Mouse (Mus musculus) MEL (cell line): ENCODE results near the gene Sertad2.

Experiments
- CTCF ChIP-seq, 3 experiments: IDR thresholded peaks in 2 of 3; conservative IDR thresholded peaks in 1 of 3; 2 replicates each; pipeline ENCODE4 v1.5.1; 2011 to 2012; ENCODE audit warnings: low read length in 3 of 3, low read depth in 2 of 3, mild to moderate bottlenecking in 2 of 3, improper control_type of control experiment in 1 of 3, inconsistent platforms in 1 of 3, mixed read lengths in 1 of 3, moderate library complexity in 1 of 3; ENCODE audit not compliant: control insufficient read depth in 1 of 3, insufficient read depth in 1 of 3, poor library complexity in 1 of 3, severe bottlenecking in 1 of 3
- GATA1 ChIP-seq: IDR thresholded peaks from 2 replicates; pipeline ENCODE4 v1.6.1; 2011; ENCODE audit warnings: low read depth, low read length, improper control_type of control experiment
- MAZ ChIP-seq: IDR thresholded peaks from 2 replicates; pipeline ENCODE4 v1.6.1; 2012; ENCODE audit warnings: low read depth, mild to moderate bottlenecking, inconsistent platforms, low read length, improper control_type of control experiment
- TBP ChIP-seq: IDR thresholded peaks from 2 replicates; pipeline ENCODE4 v1.8.0; 2011; ENCODE audit warnings: low read depth, low read length, improper control_type of control experiment
- ZNF384 ChIP-seq: IDR thresholded peaks from 2 replicates; pipeline ENCODE4 v1.6.1; 2012; ENCODE audit warnings: low read depth, mild to moderate bottlenecking, inconsistent platforms, low read length, improper control_type of control experiment

- no peak for TF ChIP-seq GATA1
- TF ChIP-seq CTCF (IDR thresholded peaks at IDR 0.05 in 2 of 3, conservative IDR thresholded peaks at IDR 0.05 in 1 of 3; ENCODE audit: control insufficient read depth in 1 of 3, insufficient read depth in 1 of 3, low read depth in 2 of 3, low read length in 3 of 3, poor library complexity in 1 of 3, severe bottlenecking in 1 of 3), result no peak
- no peak for TF ChIP-seq TBP
- peak; percentile 84 for TF ChIP-seq ZNF384
- TF ChIP-seq MAZ, result no peak
Measured at GRCm38 (mm10) chr11:20576046-20576635, 33.1 kb downstream of the Sertad2 start.
